Mouse (Mus musculus) kidney, adult 2 months (tissue): ENCODE data around the gene Rerg.

Experiments
- CTCF ChIP-seq: fragments of 200-500 bp; conservative IDR thresholded peaks from 2 replicates; pipeline ENCODE4 v1.5.1; 2011; ENCODE audit warnings: low read depth, mild to moderate bottlenecking, control low read depth, low read length, moderate library complexity, mixed read lengths; ENCODE audit not compliant: insufficient read depth, insufficient read length
- POLR2A ChIP-seq: fragments of 200-500 bp; IDR thresholded peaks from one replicate; pipeline ENCODE4 v1.6.1; 2011; ENCODE audit warnings: low read depth, low read length, control low read depth

- no peak for TF ChIP-seq POLR2A
- TF ChIP-seq CTCF: no peak
Measured at GRCm38 (mm10) chr6:137094475-137094874, 75.8 kb downstream of the Rerg start.
